Mouse (Mus musculus) right cerebral cortex, postnatal 36 days (tissue): ENCODE data around the gene Marc1.

Experiments used
- DNase-seq, 2 experiments: peaks; one replicate each; pipeline ENCODE4 v3.0.0; 2022; ENCODE audit warnings: low spot score in 2 of 2, mixed read lengths in 1 of 2

Marc1 gene

GRCm38 (mm10) chr1:184822678-184823077 lies 11.6 kb upstream of the Marc1 start:
- peak in 1 of 2 experiments; percentile 41 for DNase-seq

- no peak for DNase-seq
Measured at GRCm38 (mm10) chr1:184817768-184818167, 6.7 kb upstream of the Marc1 start.

GRCm38 (mm10) chr1:184811716-184812250 lies 670 bp upstream of the Marc1 start:
- no peak for DNase-seq

- DNase-seq: no peak
Measured at GRCm38 (mm10) chr1:184809578-184810001, 1.5 kb downstream of the Marc1 start.

GRCm38 (mm10) chr1:184808418-184809012 lies 2.6 kb downstream of the Marc1 start:
- DNase-seq: no peak

- DNase-seq: no peak
Measured at GRCm38 (mm10) chr1:184807627-184808417, 3.3 kb downstream of the Marc1 start.

GRCm38 (mm10) chr1:184807123-184807522 lies 4.0 kb downstream of the Marc1 start:
- DNase-seq: no peak

GRCm38 (mm10) chr1:184805749-184806148 lies 5.4 kb downstream of the Marc1 start:
- no peak for DNase-seq

- no peak for DNase-seq
Measured at GRCm38 (mm10) chr1:184793163-184793876, 17.8 kb downstream of the Marc1 start.

GRCm38 (mm10) chr1:184791109-184791508 lies 20.0 kb downstream of the Marc1 start:
- no peak for DNase-seq

- no peak for DNase-seq
Measured at GRCm38 (mm10) chr1:184786376-184787151, 24.5 kb downstream of the Marc1 start.

- DNase-seq: no peak
Measured at GRCm38 (mm10) chr1:184783641-184784040, 27.5 kb downstream of the Marc1 start.

- no peak for DNase-seq
Measured at GRCm38 (mm10) chr1:184782161-184782513, 29.0 kb downstream of the Marc1 start.

GRCm38 (mm10) chr1:184781286-184782160 lies 29.6 kb downstream of the Marc1 start:
- DNase-seq: no peak

GRCm38 (mm10) chr1:184778157-184778556 lies 33.0 kb downstream of the Marc1 start:
- DNase-seq: no peak

- DNase-seq: no peak
Measured at GRCm38 (mm10) chr1:184777061-184777795, 33.9 kb downstream of the Marc1 start.

GRCm38 (mm10) chr1:184775289-184775688 lies 35.8 kb downstream of the Marc1 start:
- no peak for DNase-seq

- DNase-seq: no peak
Measured at GRCm38 (mm10) chr1:184771891-184772249, 39.2 kb downstream of the Marc1 start.

- peak; percentile 24 for DNase-seq
Measured at GRCm38 (mm10) chr1:184771202-184771890, 39.8 kb downstream of the Marc1 start.
